Mouse (Mus musculus) stomach, embryonic 16.5 days (tissue): Measurements from ENCODE around the gene Mgat5. TPM values are rescaled to one million over a fixed set of nuclear protein-coding genes. Genes with fewer than 3 reads are reported as not detected.

Experiments used
- ATAC-seq: fragments of 200-750 bp; cut with Nextera tagmentation; 2 replicates; pipeline ENCODE4 v1.8.0; 2017; ENCODE audit warnings: moderate number of reproducible peaks, moderate TSS enrichment; ENCODE audit not compliant: insufficient read depth, low FRiP score
- H3K27ac ChIP-seq: fragments of 300-500 bp; sonication (generic); 2 replicates; pipeline ENCODE4 v1.5.1; 2014; ENCODE audit warnings: low read length
- H3K27me3 ChIP-seq: fragments of 300-500 bp; sonication (generic); 2 replicates; pipeline ENCODE4 v1.6.1; 2014; ENCODE audit warnings: low read length, control low read depth, mixed read lengths; ENCODE audit not compliant: control insufficient read depth, insufficient read depth
- H3K36me3 ChIP-seq: fragments of 300-500 bp; sonication (generic); 2 replicates; pipeline ENCODE4 v1.6.1; 2014; ENCODE audit warnings: low read length; ENCODE audit not compliant: control insufficient read depth, insufficient read depth
- H3K4me1 ChIP-seq: fragments of 300-500 bp; sonication (generic); 2 replicates; pipeline ENCODE4 v1.6.1; 2014; ENCODE audit warnings: low read length, control low read depth, mixed read lengths; ENCODE audit not compliant: control insufficient read depth, insufficient read depth
- H3K4me2 ChIP-seq: fragments of 300-500 bp; sonication (generic); 2 replicates; pipeline ENCODE4 v1.6.1; 2014; ENCODE audit warnings: low read depth, low read length, mixed read lengths
- H3K4me3 ChIP-seq: fragments of 300-500 bp; sonication (generic); replicated peaks from 2 replicates; pipeline ENCODE4 v1.5.1; 2014; ENCODE audit warnings: mild to moderate bottlenecking, low read length
- H3K9ac ChIP-seq: fragments of 300-500 bp; sonication (generic); 2 replicates; pipeline ENCODE4 v1.6.1; 2014; ENCODE audit warnings: low read length
- H3K9me3 ChIP-seq: fragments of 300-500 bp; sonication (generic); replicated peaks from 2 replicates; pipeline ENCODE4 v1.6.1; 2016; ENCODE audit warnings: low read length, control low read depth; ENCODE audit not compliant: control insufficient read depth
- WGBS: fragments of 180-500 bp; shearing (Covaris S2); extraction: QIAGEN DNeasy Blood & Tissue Kit; methylation state at CpG from one replicate; pipeline ENCODE4 v1.1.7; 2014; 5-methylcytosine and 5-hydroxymethylcytosine counted together
- polyA plus RNA-seq: library from polyadenylated mRNA; unstranded; fragments of >200 nt; fragmentation: Nextera tagmentation; extraction: Ambion mirVana; gene quantifications from 2 replicates; pipeline ENCODE4 v1.2.1, GENCODE M21; 2015

The Mgat5 gene
- polyA plus RNA-seq, 1 experiment from 2014 or later: 5.7 TPM

DNA sequence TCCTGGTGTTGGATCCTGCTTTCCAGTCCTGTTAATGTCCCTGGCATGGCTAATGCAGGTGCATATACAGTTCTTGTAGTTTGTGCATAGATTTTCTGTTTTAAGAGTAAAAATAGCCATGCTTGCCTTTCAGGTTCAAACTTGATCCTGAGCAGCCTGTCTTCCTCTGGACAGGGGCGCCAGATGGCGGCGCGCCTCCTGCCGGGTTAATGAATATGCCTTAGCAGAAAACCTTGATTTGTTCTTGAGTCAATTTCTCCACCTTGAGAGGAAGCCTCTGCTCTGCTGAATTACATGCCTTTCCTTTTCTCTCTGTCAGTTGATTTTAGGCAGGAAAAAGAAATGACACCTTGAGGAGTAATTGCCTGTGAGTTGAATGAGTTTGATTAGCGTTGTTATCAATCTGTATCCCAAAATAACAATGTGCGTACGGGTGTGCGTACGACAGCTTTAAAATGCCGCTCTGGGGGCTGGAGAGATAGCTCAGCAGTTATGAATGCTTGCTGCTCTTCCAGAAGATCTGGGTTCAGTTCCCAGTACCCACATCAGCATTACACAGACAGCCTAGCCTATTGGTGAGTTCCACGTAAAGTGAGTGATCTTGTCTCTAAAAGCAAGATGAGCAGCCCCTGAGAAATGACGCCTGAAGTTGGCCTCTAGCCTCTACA, 57.5 kb downstream of the Mgat5 start:
- Histone ChIP-seq H3K4me3 (no peak overlapping the region), H3K27ac (peak overlapping the region; percentile 10; the same call in 1 of the 2 replicates), H3K9ac (no peak overlapping the region), H3K4me1 (peaks cover 5% of the 10 kb centered on the region; the same call in 1 of the 2 replicates), H3K4me2 (no peak overlapping the region), H3K27me3 (no peaks in the 10 kb centered on the region), H3K9me3 (no peaks in the 10 kb centered on the region), H3K36me3 (no peaks in the 10 kb centered on the region)
- 81% methylated on average over 13 of the region's 13 CpGs for WGBS
- no peak for ATAC-seq

DNA sequence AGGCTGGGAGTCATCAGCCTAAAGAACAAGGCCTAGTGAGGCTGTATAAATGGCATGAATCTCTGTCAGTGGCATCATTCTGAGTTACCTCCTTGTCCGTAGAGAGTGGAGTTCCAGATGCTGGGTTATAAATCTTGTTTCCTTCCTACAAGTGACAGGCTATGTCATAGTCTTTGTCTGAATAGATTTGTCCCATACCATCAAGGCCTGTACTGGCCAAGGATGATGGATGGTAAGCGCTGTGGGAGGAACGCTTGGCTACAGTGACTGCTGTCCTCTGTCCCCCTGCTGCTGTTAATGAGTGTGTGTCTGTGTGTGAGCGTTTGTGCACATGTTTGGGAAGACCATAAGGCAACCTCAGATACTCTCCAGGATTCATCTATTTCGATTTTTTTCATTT, 63.2 kb downstream of the Mgat5 start:
- H3K9me3 ChIP-seq: no peaks in the 10 kb centered on the region
- H3K27ac ChIP-seq: no peak overlapping the region
- H3K4me3 ChIP-seq: no peak overlapping the region
- no peaks in the 10 kb centered on the region for H3K27me3 ChIP-seq
- H3K4me2 ChIP-seq: no peak overlapping the region
- no peak overlapping the region for H3K9ac ChIP-seq
- WGBS: 81% methylated on average over 5 of the region's 5 CpGs
- H3K4me1 ChIP-seq: peaks cover 7% of the 10 kb centered on the region; the same call in 1 of the 2 replicates
- ATAC-seq: no peak
- no peaks in the 10 kb centered on the region for H3K36me3 ChIP-seq

DNA sequence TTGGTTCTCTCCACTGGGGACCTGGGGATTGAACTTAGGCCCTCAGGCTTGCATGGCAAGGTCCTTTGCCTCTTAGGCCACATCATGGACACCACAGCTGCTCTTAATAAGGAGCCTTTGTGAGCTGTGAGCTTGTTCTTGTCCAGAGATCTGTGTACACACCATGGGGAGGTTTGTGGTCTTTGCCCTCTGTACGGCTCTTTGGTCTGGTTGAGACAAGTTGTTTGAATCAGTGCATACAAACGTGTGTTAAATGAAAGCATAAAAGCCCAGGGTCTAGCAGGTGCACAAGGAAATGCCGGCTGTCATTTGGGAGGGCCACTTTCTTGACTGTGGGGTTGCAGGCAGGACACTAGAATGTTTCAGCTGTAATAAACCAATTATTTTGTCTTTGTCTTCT, 64.5 kb downstream of the Mgat5 start:
- no peak overlapping the region for H3K4me2 ChIP-seq
- no peak for ATAC-seq
- H3K4me1 ChIP-seq: peaks cover 7% of the 10 kb centered on the region; the same call in 1 of the 2 replicates
- H3K27me3 ChIP-seq: no peaks in the 10 kb centered on the region
- H3K36me3 ChIP-seq: no peaks in the 10 kb centered on the region
- H3K9ac ChIP-seq: no peak overlapping the region
- no peak overlapping the region for H3K4me3 ChIP-seq
- no peaks in the 10 kb centered on the region for H3K9me3 ChIP-seq
- WGBS: 63% methylated on average over 3 of the region's 3 CpGs
- H3K27ac ChIP-seq: no peak overlapping the region

- Histone ChIP-seq H3K36me3 (0 out of 2 replicates have a peak, but pooled peaks cover 3% of the 10 kb centered on the region), H3K9me3 (no peaks in the 10 kb centered on the region), H3K4me1 (peaks cover 7% of the 10 kb centered on the region; the same call in 1 of the 2 replicates), H3K9ac (no peak overlapping the region), H3K27me3 (no peaks in the 10 kb centered on the region), H3K4me3 (no peak overlapping the region), H3K27ac (peak overlapping the region; percentile 46; the same call in 1 of the 2 replicates), H3K4me2 (no peak overlapping the region)
- WGBS: 70% methylated on average over 13 of the region's 13 CpGs
- ATAC-seq: peak; percentile 35
These were observed 65.6 kb downstream of the Mgat5 start for GRCm38 (mm10) chr1:127270273-127271020.

GRCm38 (mm10) chr1:127271156-127271555, 66.3 kb downstream of the Mgat5 start:
- no peak for ATAC-seq
- WGBS: 89% methylated on average over 4 of the region's 4 CpGs
- H3K4me1 ChIP-seq: peaks cover 7% of the 10 kb centered on the region; the same call in 1 of the 2 replicates

DNA sequence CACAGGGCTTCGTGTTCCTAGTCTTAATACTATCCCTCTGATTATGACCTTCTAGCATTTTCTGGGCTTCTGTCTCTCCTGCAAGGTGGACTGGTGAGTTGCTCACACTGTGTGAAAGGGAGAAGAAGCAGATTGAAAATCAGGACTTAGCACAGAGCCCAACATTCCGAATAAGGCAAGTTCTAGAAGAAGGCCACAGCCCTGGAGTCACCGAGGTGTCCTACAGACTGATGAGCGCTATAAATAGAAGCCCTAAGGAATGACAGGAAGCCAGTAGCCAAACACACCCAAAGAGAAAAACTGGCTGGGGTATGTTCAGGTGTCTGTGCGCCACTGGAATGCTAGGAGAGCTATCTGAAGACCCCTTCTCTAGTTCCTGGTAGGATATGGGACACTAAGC, 68.5 kb downstream of the Mgat5 start:
- WGBS: 77% methylated on average over 5 of the region's 5 CpGs

More at GRCm38 (mm10) chr1:127271156-127271555, 66.3 kb downstream of the Mgat5 start:
- Histone ChIP-seq H3K4me3 (no peak overlapping the region), H3K4me2 (no peak overlapping the region), H3K9ac (no peak overlapping the region), H3K27ac (no peak overlapping the region), H3K27me3 (no peaks in the 10 kb centered on the region), H3K9me3 (no peaks in the 10 kb centered on the region), H3K36me3 (0 out of 2 replicates have a peak, but pooled peaks cover 3% of the 10 kb centered on the region)

DNA sequence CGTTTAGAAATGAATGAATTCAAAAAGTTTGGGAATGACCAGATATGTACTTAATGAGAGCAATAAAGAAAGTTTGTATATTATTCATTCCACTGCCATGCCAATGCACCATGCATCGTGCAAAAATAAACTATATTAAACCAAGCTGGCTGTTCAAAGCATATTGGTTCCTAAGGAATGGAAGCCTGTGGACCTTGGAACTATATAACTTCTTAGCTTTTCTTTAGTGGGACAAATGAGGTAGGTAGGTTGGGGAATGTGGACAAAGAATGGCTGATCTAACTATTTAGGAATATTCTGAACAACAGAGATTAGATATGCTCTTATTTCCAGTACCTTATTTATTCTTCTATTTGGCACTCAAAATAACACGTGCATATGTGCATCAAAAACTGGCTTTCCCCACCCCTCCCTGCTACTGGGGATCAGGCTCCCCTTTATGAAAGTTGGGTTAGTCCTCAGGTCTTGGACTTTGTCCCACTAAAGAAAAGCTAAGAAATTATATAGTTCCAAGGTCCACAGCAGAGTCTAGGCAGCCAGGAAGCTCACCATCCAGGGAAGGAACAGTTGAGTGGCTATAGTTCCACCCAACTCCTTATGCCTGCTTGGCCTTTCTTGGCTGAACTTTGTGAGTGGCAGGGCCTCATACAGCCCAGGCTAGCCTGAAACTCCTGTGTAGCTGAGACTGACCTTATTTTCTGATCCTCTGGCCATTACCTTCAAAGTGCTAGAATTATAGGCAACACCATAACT, 70.9 kb downstream of the Mgat5 start:
- 0 out of 2 replicates have a peak, but pooled peaks have one; percentile 53 for ATAC-seq
- Histone ChIP-seq H3K9ac (no peak overlapping the region), H3K4me2 (no peak overlapping the region), H3K4me3 (no peak overlapping the region), H3K4me1 (no peaks in the 10 kb centered on the region), H3K9me3 (no peaks in the 10 kb centered on the region), H3K27ac (no peak overlapping the region), H3K36me3 (0 out of 2 replicates have a peak, but pooled peaks cover 3% of the 10 kb centered on the region), H3K27me3 (no peaks in the 10 kb centered on the region)
- 80% methylated on average over 3 of the region's 3 CpGs for WGBS

More for the DNA sequence above, 68.5 kb downstream of the Mgat5 start:
- H3K9me3 ChIP-seq: no peaks in the 10 kb centered on the region
- no peak for ATAC-seq
- no peak overlapping the region for H3K4me3 ChIP-seq
- H3K27ac ChIP-seq: no peak overlapping the region
- peaks cover 7% of the 10 kb centered on the region; the same call in 1 of the 2 replicates for H3K4me1 ChIP-seq
- 0 out of 2 replicates have a peak, but pooled peaks cover 3% of the 10 kb centered on the region for H3K36me3 ChIP-seq
- H3K9ac ChIP-seq: no peak overlapping the region
- no peaks in the 10 kb centered on the region for H3K27me3 ChIP-seq
- H3K4me2 ChIP-seq: no peak overlapping the region

GRCm38 (mm10) chr1:127278067-127278466, 73.3 kb downstream of the Mgat5 start:
- H3K9me3 ChIP-seq: no peaks in the 10 kb centered on the region
- no peaks in the 10 kb centered on the region for H3K27me3 ChIP-seq
- H3K9ac ChIP-seq: no peak overlapping the region
- ATAC-seq: no peak
- H3K4me1 ChIP-seq: no peaks in the 10 kb centered on the region
- H3K4me2 ChIP-seq: no peak overlapping the region
- no peak overlapping the region for H3K4me3 ChIP-seq
- 0 out of 2 replicates have a peak, but pooled peaks cover 3% of the 10 kb centered on the region for H3K36me3 ChIP-seq
- no peak overlapping the region for H3K27ac ChIP-seq
- WGBS: 87% methylated on average over 3 of the region's 3 CpGs
